Mouse (Mus musculus): ENCODE results near the gene Colgalt1. TPM values are rescaled to one million over a fixed set of nuclear protein-coding genes. Genes with fewer than 3 reads are reported as not detected.

The Colgalt1 gene
- polyA plus RNA-seq, 1 experiment from 2014 or later = 65.9 TPM

GRCm38 (mm10) chr8:71601939-71602665 is 8.7 kb upstream of the Colgalt1 start:
- ATAC-seq (ENCODE audit: insufficient number of reproducible peaks, insufficient read depth, low FRiP score, low TSS enrichment, low read depth) = peak; percentile 27
- Histone ChIP-seq H3K9ac (replicated peaks) (peak overlapping the region; percentile 56), H3K4me1 (replicated peaks) (peaks cover 17% of the 10 kb centered on the region), H3K4me3 (replicated peaks) (peak overlapping the region; percentile 45), H3K27me3 (peaks cover 51% of the 10 kb centered on the region), H3K36me3 (0 out of 2 replicates have a peak, but pooled peaks cover 7% of the 10 kb centered on the region), H3K9me3 (no peaks in the 10 kb centered on the region), H3K4me2 (peak overlapping the region; percentile 78), H3K27ac (no peak overlapping the region)
- 2% methylated on average over 65 of the region's 65 CpGs for WGBS

DNA sequence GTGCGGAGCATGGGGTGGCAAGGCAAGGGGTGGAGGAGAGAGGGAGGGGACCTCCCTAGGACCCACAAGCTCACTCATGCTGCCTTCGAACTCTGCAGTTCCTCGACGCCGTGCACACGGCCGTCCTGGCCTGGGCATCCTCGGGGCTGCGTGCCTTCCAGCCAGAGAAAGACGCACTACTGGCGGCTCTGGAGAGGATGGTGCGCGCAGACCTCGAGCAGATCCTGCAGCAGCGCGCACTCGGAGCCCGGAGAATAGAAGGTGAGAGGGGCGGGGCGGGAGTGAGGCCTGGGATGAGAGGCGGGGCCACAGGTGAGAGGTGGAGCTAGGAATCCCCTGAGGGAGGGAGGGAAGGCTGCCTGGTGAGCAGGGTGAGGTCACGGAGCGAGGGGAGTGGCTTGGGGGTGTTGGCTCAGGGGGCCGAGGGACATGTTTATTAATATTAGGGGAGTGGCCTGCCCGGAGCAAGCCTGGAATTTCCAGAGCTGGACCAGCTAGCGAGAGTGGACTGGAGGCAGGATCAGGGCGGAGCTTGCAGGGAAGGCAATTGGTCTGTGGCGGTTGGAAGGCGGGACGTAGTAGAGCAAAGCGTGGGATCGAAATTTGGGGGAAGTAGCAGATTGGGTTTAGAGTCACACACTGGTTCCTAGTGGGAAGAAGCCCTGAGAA is 8.0 kb upstream of the Colgalt1 start:
- Histone ChIP-seq H3K4me2 (peak overlapping the region; percentile 78), H3K4me1 (replicated peaks) (peaks cover 17% of the 10 kb centered on the region), H3K27me3 (peaks cover 51% of the 10 kb centered on the region), H3K9me3 (no peaks in the 10 kb centered on the region), H3K4me3 (replicated peaks) (peak overlapping the region; percentile 45), H3K27ac (no peak overlapping the region), H3K36me3 (0 out of 2 replicates have a peak, but pooled peaks cover 7% of the 10 kb centered on the region), H3K9ac (replicated peaks) (peak overlapping the region; percentile 56)
- WGBS = under 1% methylated on average over 32 of the region's 32 CpGs
- peak; percentile 79 for ATAC-seq (ENCODE audit: insufficient number of reproducible peaks, insufficient read depth, low FRiP score, low TSS enrichment, low read depth)

DNA sequence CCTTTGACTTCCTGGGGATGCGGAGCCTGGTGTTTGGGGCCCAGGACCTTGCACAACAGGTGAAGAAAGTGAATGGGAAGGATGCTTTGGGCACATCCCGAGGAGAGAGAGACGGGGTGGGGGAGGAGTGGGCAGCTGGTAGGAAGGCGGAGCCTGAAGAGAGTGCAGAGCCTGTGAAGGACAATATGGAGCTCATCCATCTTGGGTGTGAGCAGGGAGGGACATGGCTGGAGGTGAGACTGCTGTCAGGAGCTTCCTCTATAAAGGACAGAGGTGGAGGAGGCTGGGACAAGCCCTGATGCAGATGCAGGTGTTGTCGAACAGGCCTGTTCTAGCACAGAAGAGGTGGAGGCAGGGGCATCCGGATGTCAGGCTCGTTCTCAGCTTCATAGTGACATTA is 6.8 kb upstream of the Colgalt1 start:
- 0 out of 2 replicates have a peak, but pooled peaks cover 5% of the 10 kb centered on the region for H3K36me3 ChIP-seq
- peaks cover 51% of the 10 kb centered on the region for H3K27me3 ChIP-seq
- no peak overlapping the region for H3K4me2 ChIP-seq
- no peaks in the 10 kb centered on the region for H3K9me3 ChIP-seq
- 48% methylated on average over 7 of the region's 7 CpGs for WGBS
- ATAC-seq (ENCODE audit: insufficient number of reproducible peaks, insufficient read depth, low FRiP score, low TSS enrichment, low read depth) = no peak
- no peak overlapping the region for H3K4me3 ChIP-seq (replicated peaks)
- H3K9ac ChIP-seq (replicated peaks) = no peak overlapping the region
- H3K4me1 ChIP-seq (replicated peaks) = peaks cover 17% of the 10 kb centered on the region
- H3K27ac ChIP-seq = no peak overlapping the region

DNA sequence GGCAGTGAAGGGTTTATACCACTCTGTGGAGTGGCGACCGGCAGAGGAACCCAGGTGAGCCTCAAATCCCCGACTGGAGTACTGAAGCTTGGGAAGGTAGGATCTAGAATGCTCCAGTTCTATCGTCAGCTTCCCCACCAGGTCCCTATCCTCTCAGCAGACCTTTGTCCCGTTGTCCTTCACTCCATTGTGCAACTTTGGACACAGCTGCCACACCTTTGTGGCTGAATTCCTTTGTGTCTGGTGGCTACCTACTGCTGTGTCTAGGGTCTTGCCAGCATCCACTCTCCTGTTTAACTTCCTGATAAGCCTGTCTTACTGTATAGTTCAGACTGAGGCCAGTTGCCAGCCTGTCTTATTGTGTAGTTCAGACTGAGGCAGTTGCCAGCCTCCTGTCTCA is 1.3 kb downstream of the Colgalt1 start:
- Histone ChIP-seq H3K9ac (replicated peaks) (peak overlapping the region; percentile 89), H3K4me2 (peak overlapping the region; percentile 83), H3K4me3 (replicated peaks) (peak overlapping the region; percentile 97), H3K4me1 (replicated peaks) (peaks cover 11% of the 10 kb centered on the region), H3K36me3 (peaks cover 46% of the 10 kb centered on the region), H3K9me3 (no peaks in the 10 kb centered on the region), H3K27ac (no peak overlapping the region), H3K27me3 (no peaks in the 10 kb centered on the region)
- 62% methylated on average over 5 of the region's 5 CpGs for WGBS
- ATAC-seq (ENCODE audit: insufficient number of reproducible peaks, insufficient read depth, low FRiP score, low TSS enrichment, low read depth) = no peak

GRCm38 (mm10) chr8:71613418-71613817 is 2.6 kb downstream of the Colgalt1 start:
- H3K4me2 ChIP-seq = no peak overlapping the region
- H3K27me3 ChIP-seq = no peaks in the 10 kb centered on the region
- 47% methylated on average over 4 of the region's 4 CpGs for WGBS
- no peaks in the 10 kb centered on the region for H3K9me3 ChIP-seq
- 0 out of 2 replicates have a peak overlapping the region, but pooled peaks have one; percentile 17 for H3K27ac ChIP-seq
- no peak overlapping the region for H3K4me3 ChIP-seq (replicated peaks)
- no peak overlapping the region for H3K9ac ChIP-seq (replicated peaks)
- H3K4me1 ChIP-seq (replicated peaks) = peaks cover 11% of the 10 kb centered on the region
- ATAC-seq (ENCODE audit: insufficient number of reproducible peaks, insufficient read depth, low FRiP score, low TSS enrichment, low read depth) = no peak
- H3K36me3 ChIP-seq = peaks cover 59% of the 10 kb centered on the region

DNA sequence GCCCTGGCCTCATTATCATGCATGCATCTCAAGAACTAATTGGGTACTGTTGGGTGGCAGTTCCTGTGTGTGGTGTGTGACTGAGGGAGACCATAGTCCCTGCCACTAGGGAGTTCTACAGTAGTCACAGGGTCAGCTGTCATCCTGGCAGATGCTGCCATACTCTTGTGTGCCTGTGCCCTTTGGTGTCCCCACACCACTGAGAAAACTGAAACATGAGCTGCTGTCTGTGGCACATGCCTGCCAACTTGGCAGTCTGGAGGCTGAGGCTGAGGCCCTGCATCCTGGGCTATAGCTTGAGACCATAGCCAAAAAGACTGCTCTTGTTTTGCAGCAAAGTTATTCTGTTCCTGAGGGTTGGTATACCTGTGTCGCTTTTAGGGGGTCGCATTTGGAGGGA is 9.0 kb downstream of the Colgalt1 start:
- H3K27me3 ChIP-seq = no peaks in the 10 kb centered on the region
- WGBS = 96% methylated on average over 2 of the region's 2 CpGs
- H3K9me3 ChIP-seq = peaks cover 26% of the 10 kb centered on the region

DNA sequence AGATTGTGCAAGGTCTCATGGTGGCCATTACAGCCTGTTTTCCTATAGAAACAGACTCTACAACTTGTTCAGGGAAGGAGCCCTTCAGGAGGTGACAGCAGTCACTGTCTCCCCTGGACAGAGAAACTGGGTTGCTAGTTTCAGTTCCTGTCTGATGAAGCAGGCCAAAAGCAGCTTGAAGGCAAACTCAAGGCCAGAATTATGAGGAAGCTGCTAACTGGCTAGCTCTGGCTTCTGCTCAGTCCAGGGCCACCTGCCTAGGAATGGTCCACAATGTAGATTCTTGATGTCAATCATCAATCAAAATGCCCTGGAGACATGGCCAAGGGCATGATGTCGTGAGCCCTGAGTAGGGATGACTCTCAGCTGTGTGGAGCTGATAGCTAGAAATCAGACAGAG is 14.3 kb downstream of the Colgalt1 start:
- Histone ChIP-seq H3K9ac (replicated peaks) (no peak overlapping the region), H3K4me1 (replicated peaks) (peaks cover 17% of the 10 kb centered on the region), H3K4me2 (no peak overlapping the region), H3K27me3 (peaks cover 7% of the 10 kb centered on the region), H3K4me3 (replicated peaks) (no peak overlapping the region), H3K9me3 (peaks cover 26% of the 10 kb centered on the region), H3K27ac (no peak overlapping the region), H3K36me3 (peaks cover 64% of the 10 kb centered on the region)
- 83% methylated on average over 1 of the region's 1 CpGs for WGBS
- ATAC-seq (ENCODE audit: insufficient number of reproducible peaks, insufficient read depth, low FRiP score, low TSS enrichment, low read depth) = no peak

More for the DNA sequence above, 9.0 kb downstream of the Colgalt1 start:
- Histone ChIP-seq H3K4me1 (replicated peaks) (no peaks in the 10 kb centered on the region), H3K4me3 (replicated peaks) (no peak overlapping the region), H3K27ac (no peak overlapping the region), H3K4me2 (no peak overlapping the region), H3K9ac (replicated peaks) (no peak overlapping the region), H3K36me3 (peaks cover 98% of the 10 kb centered on the region)
- no peak for ATAC-seq (ENCODE audit: insufficient number of reproducible peaks, insufficient read depth, low FRiP score, low TSS enrichment, low read depth)

- H3K4me3 ChIP-seq (replicated peaks) = no peak overlapping the region
- no peak overlapping the region for H3K4me2 ChIP-seq
- no peak overlapping the region for H3K27ac ChIP-seq
- ATAC-seq (ENCODE audit: insufficient number of reproducible peaks, insufficient read depth, low FRiP score, low TSS enrichment, low read depth) = no peak
- peaks cover 21% of the 10 kb centered on the region for H3K9me3 ChIP-seq
- H3K36me3 ChIP-seq = peaks cover 47% of the 10 kb centered on the region
- 81% methylated on average over 9 of the region's 9 CpGs for WGBS
- no peak overlapping the region for H3K9ac ChIP-seq (replicated peaks)
- H3K4me1 ChIP-seq (replicated peaks) = peaks cover 19% of the 10 kb centered on the region
- H3K27me3 ChIP-seq = peaks cover 23% of the 10 kb centered on the region
These were observed 16.0 kb downstream of the Colgalt1 start for GRCm38 (mm10) chr8:71626753-71627152.

GRCm38 (mm10) chr8:71627265-71628099 is 16.7 kb downstream of the Colgalt1 start:
- no peak overlapping the region for H3K4me3 ChIP-seq (replicated peaks)
- peaks cover 40% of the 10 kb centered on the region for H3K36me3 ChIP-seq
- WGBS = 61% methylated on average over 9 of the region's 9 CpGs
- ATAC-seq (ENCODE audit: insufficient number of reproducible peaks, insufficient read depth, low FRiP score, low TSS enrichment, low read depth) = no peak
- H3K9ac ChIP-seq (replicated peaks) = no peak overlapping the region
- peaks cover 19% of the 10 kb centered on the region for H3K4me1 ChIP-seq (replicated peaks)
- 0 out of 2 replicates have a peak overlapping the region, but pooled peaks have one; percentile 13 for H3K27ac ChIP-seq
- peaks cover 31% of the 10 kb centered on the region for H3K27me3 ChIP-seq
- no peak overlapping the region for H3K4me2 ChIP-seq
- peaks cover 15% of the 10 kb centered on the region for H3K9me3 ChIP-seq

- Histone ChIP-seq H3K27ac (peak overlapping the region; percentile 62), H3K4me3 (replicated peaks) (peak overlapping the region; percentile 58), H3K4me1 (replicated peaks) (peaks cover 19% of the 10 kb centered on the region), H3K9me3 (peaks cover 15% of the 10 kb centered on the region), H3K9ac (replicated peaks) (peak overlapping the region; percentile 70), H3K4me2 (peak overlapping the region; percentile 93), H3K27me3 (peaks cover 41% of the 10 kb centered on the region), H3K36me3 (peaks cover 29% of the 10 kb centered on the region)
- ATAC-seq (ENCODE audit: insufficient number of reproducible peaks, insufficient read depth, low FRiP score, low TSS enrichment, low read depth) = no peak
- 9% methylated on average over 16 of the region's 16 CpGs for WGBS
These were observed 17.7 kb downstream of the Colgalt1 start for GRCm38 (mm10) chr8:71628396-71629095.
